ENCODE assay signal across 27 mouse cellular contexts in genomic region chr1:84002630-84003029, GRCm38 (mm10).
DNase-seq lines count a peak whose midpoint lies in the region; ATAC-seq and TF ChIP-seq lines count a peak whose summit lies in the region.
"Had no signal": no experiment of that assay in that cellular context is flagged by ENCODE, and none has a peak within 500 bp of the region (broad histone marks: within the 10 kb centered on the region; RNA-seq: fewer than 3 reads in every experiment).

No protein-coding gene starts in this region.

- 52% methylated on average over 4 of the region's 4 CpGs for WGBS in heart, embryonic 15.5 days
- 31% methylated on average over 4 of the region's 4 CpGs for WGBS in heart, adult 2 months
- WGBS in liver, embryonic 11.5 days = 72% methylated on average over 4 of the region's 4 CpGs

- TF ChIP-seq RAD21 in CH12.LX (IDR thresholded peaks at IDR 0.05; ENCODE audit: low read depth, low read length) = no peak

- no peak for TF ChIP-seq EP300 in heart, adult 2 months (IDR thresholded peaks at IDR 0.05; ENCODE audit: insufficient read depth, low read depth, low read length)
- TF ChIP-seq EP300 in CH12.LX (IDR thresholded peaks at IDR 0.05; ENCODE audit: low read length) = no peak

- H3K9me3 ChIP-seq in heart, embryonic 15.5 days (replicated peaks) = no peaks in the 10 kb centered on the region
- no peaks in the 10 kb centered on the region for H3K9me3 ChIP-seq in liver, embryonic 11.5 days (ENCODE audit: control insufficient read depth, low read length)
- no peaks in the 10 kb centered on the region for H3K9me3 ChIP-seq in CH12.LX (replicated peaks; ENCODE audit: low read length)
- H3K9me3 ChIP-seq: embryonic facial prominence, embryonic 12.5 days; embryonic facial prominence, embryonic 15.5 days; heart, embryonic 10.5 days; hindbrain, embryonic 10.5 days; hindbrain, embryonic 13.5 days; intestine, embryonic 15.5 days had no signal

- H3K9ac ChIP-seq in heart, embryonic 15.5 days = no peak overlapping the region
- H3K9ac ChIP-seq in heart, adult 2 months (ENCODE audit: low read depth, low read length) = no peak overlapping the region
- no peak overlapping the region for H3K9ac ChIP-seq in liver, embryonic 11.5 days (ENCODE audit: low read depth, low read length)
- H3K9ac ChIP-seq in CH12.LX (ENCODE audit: insufficient read depth, low read depth) = no peak overlapping the region
- H3K9ac ChIP-seq: embryonic facial prominence, embryonic 12.5 days; embryonic facial prominence, embryonic 15.5 days; forebrain, postnatal 0 days; hindbrain, embryonic 13.5 days; intestine, embryonic 15.5 days had no signal

- 0 out of 2 replicates have a peak, but pooled peaks have one; percentile 31 for ATAC-seq in heart, embryonic 15.5 days (replicated peaks; ENCODE audit: insufficient number of reproducible peaks, insufficient read depth, low FRiP score, low read depth)
- peak; percentile 36; the same call in 1 of the 2 replicates for ATAC-seq in liver, embryonic 11.5 days (replicated peaks; ENCODE audit: low FRiP score)
- ATAC-seq: forebrain, embryonic 14.5 days; forebrain, postnatal 0 days; hindbrain, embryonic 16.5 days; intestine, embryonic 15.5 days had no signal

- H3K36me3 ChIP-seq in heart, embryonic 15.5 days = no peaks in the 10 kb centered on the region
- no peaks in the 10 kb centered on the region for H3K36me3 ChIP-seq in heart, adult 2 months (ENCODE audit: control insufficient read depth, insufficient read depth, low read length)
- no peaks in the 10 kb centered on the region for H3K36me3 ChIP-seq in liver, embryonic 11.5 days (ENCODE audit: control insufficient read depth, insufficient read depth, low read length)
- H3K36me3 ChIP-seq in CH12.LX (replicated peaks in 1 of 2; ENCODE audit: control insufficient read depth in 1 of 2, insufficient read depth in 1 of 2, low read length in 1 of 2) = no peaks in the 10 kb centered on the region
- H3K36me3 ChIP-seq: embryonic facial prominence, embryonic 12.5 days; embryonic facial prominence, embryonic 15.5 days; G1E; heart, embryonic 10.5 days; hindbrain, embryonic 10.5 days; hindbrain, embryonic 13.5 days; intestine, embryonic 15.5 days had no signal

- H3K4me2 ChIP-seq in heart, embryonic 15.5 days = no peak overlapping the region
- no peak overlapping the region for H3K4me2 ChIP-seq in liver, embryonic 11.5 days
- H3K4me2 ChIP-seq in CH12.LX (ENCODE audit: insufficient read depth, low read depth, poor library complexity, severe bottlenecking) = no peak overlapping the region
- H3K4me2 ChIP-seq: embryonic facial prominence, embryonic 12.5 days; embryonic facial prominence, embryonic 15.5 days; hindbrain, embryonic 13.5 days; intestine, embryonic 15.5 days had no signal

- H3K27me3 ChIP-seq in heart, embryonic 15.5 days = no peaks in the 10 kb centered on the region
- no peaks in the 10 kb centered on the region for H3K27me3 ChIP-seq in heart, adult 2 months (ENCODE audit: control insufficient read depth, insufficient read depth, low read length)
- no peaks in the 10 kb centered on the region for H3K27me3 ChIP-seq in liver, embryonic 11.5 days (replicated peaks; ENCODE audit: control insufficient read depth, insufficient read depth, low read length)
- no peaks in the 10 kb centered on the region for H3K27me3 ChIP-seq in CH12.LX (replicated peaks)
- H3K27me3 ChIP-seq: embryonic facial prominence, embryonic 12.5 days; embryonic facial prominence, embryonic 15.5 days; hindbrain, embryonic 13.5 days; intestine, embryonic 15.5 days had no signal

- H3K79me2 ChIP-seq in heart, adult 2 months (replicated peaks; ENCODE audit: control insufficient read depth, insufficient read depth, low read length) = no peaks in the 10 kb centered on the region
- no peaks in the 10 kb centered on the region for H3K79me2 ChIP-seq in CH12.LX (replicated peaks; ENCODE audit: control insufficient read depth, extremely low read depth, insufficient read depth, poor library complexity, severe bottlenecking)

- intact Hi-C loops in heart, adult 2 months (cut with DNase I) = no loop called here
- intact Hi-C loops in gastrocnemius, postnatal 14 days (cut with DNase I; ENCODE audit: low total_unique reads) = no loop called here

- TF ChIP-seq CTCF in heart, adult 2 months (IDR thresholded peaks at IDR 0.05) = no peak
- TF ChIP-seq CTCF in CH12.LX (conservative IDR thresholded peaks at IDR 0.05 in 1 of 2, IDR thresholded peaks at IDR 0.05 in 1 of 2; ENCODE audit: low read depth in 2 of 2, low read length in 2 of 2) = no peak

- no peak overlapping the region for H3K4me3 ChIP-seq in heart, embryonic 15.5 days
- H3K4me3 ChIP-seq in heart, adult 2 months = no peak overlapping the region
- H3K4me3 ChIP-seq in liver, embryonic 11.5 days (ENCODE audit: low read depth, low read length) = no peak overlapping the region
- H3K4me3 ChIP-seq in CH12.LX (replicated peaks in 1 of 3; ENCODE audit: low read depth in 2 of 3, low read length in 2 of 3, poor library complexity in 1 of 3) = no peak overlapping the region
- H3K4me3 ChIP-seq: embryonic facial prominence, embryonic 12.5 days; embryonic facial prominence, embryonic 15.5 days; heart, embryonic 10.5 days; hindbrain, embryonic 10.5 days; hindbrain, embryonic 13.5 days; intestine, embryonic 15.5 days had no signal

- no peaks in the 10 kb centered on the region for H3K4me1 ChIP-seq in heart, embryonic 15.5 days (replicated peaks)
- H3K4me1 ChIP-seq in heart, adult 2 months (ENCODE audit: control insufficient read depth, insufficient read depth, low read length) = no peaks in the 10 kb centered on the region
- no peaks in the 10 kb centered on the region for H3K4me1 ChIP-seq in liver, embryonic 11.5 days (replicated peaks; ENCODE audit: control insufficient read depth, insufficient read depth, low read length)
- peaks cover 0 to 4% of the 10 kb centered on the region in 2 experiments; a peak in 1 of 4 replicates for H3K4me1 ChIP-seq in CH12.LX (ENCODE audit: control insufficient read depth in 1 of 2, insufficient read depth in 2 of 2)
- H3K4me1 ChIP-seq: embryonic facial prominence, embryonic 12.5 days; embryonic facial prominence, embryonic 15.5 days; heart, embryonic 10.5 days; hindbrain, embryonic 10.5 days; hindbrain, embryonic 13.5 days; intestine, embryonic 15.5 days had no signal

- no peak overlapping the region for H3K27ac ChIP-seq in heart, embryonic 15.5 days
- H3K27ac ChIP-seq in heart, adult 2 months = no peak overlapping the region
- no peak overlapping the region for H3K27ac ChIP-seq in liver, embryonic 11.5 days (ENCODE audit: low read depth, low read length)
- H3K27ac ChIP-seq in CH12.LX (ENCODE audit: insufficient read depth, low read depth) = no peak overlapping the region
- H3K27ac ChIP-seq: embryonic facial prominence, embryonic 12.5 days; embryonic facial prominence, embryonic 15.5 days; heart, embryonic 10.5 days; hindbrain, embryonic 10.5 days; hindbrain, embryonic 13.5 days; intestine, embryonic 15.5 days had no signal

- DNase-seq in heart, adult 2 months = no peak
- DNase-seq in liver, embryonic 11.5 days (ENCODE audit: low spot score) = no peak
- DNase-seq in liver = no peak
- peak; percentile 26 for DNase-seq in 416B (ENCODE audit: low read depth)
- peak; percentile 45 for DNase-seq in CH12.LX (ENCODE audit: extremely low read depth)
- DNase-seq in gastrocnemius, postnatal 14 days = no peak
- DNase-seq: adrenal gland, adult 8-10 months; adrenal gland, postnatal 25 days; cerebellum, adult 11-12 months; cerebellum, adult 8-10 months; cerebellum, postnatal 10 days; cerebellum, postnatal 36 days; forebrain, postnatal 0 days; gastrocnemius, postnatal 36 days; heart, postnatal 36 days; kidney, adult 11 months; kidney, adult 8-10 months had no signal

- in situ Hi-C loops in CH12.LX (cut with MboI; ENCODE audit: low pct_ligation_motif_present, low pct_unique_long_range_greater_than_20kb, low sequenced_read_pairs) = no loop called here

- dilution Hi-C loops in CH12.LX (cut with MboI; ENCODE audit: extremely low pct_ligation_motif_present, extremely low pct_unique_long_range_greater_than_20kb, low sequenced_read_pairs) = no loop called here

- no peak for TF ChIP-seq POLR2A in heart, adult 2 months (IDR thresholded peaks at IDR 0.05; ENCODE audit: insufficient read depth, low read depth, low read length)
- no peak for TF ChIP-seq POLR2A in CH12.LX (IDR thresholded peaks at IDR 0.05; ENCODE audit: low read depth, low read length)

TF ChIP-seq in CH12.LX, 34 proteins besides CTCF, POLR2A, EP300 and RAD21:
- TF ChIP-seq TBP (conservative IDR thresholded peaks at IDR 0.05; ENCODE audit: low read depth, low read length) (no peak), ELF1 (IDR thresholded peaks at IDR 0.05; ENCODE audit: low read depth, low read length) (no peak), MAZ (IDR thresholded peaks at IDR 0.05; ENCODE audit: low read depth, low read length) (no peak), HCFC1 (IDR thresholded peaks at IDR 0.05; ENCODE audit: low read depth, low read length) (no peak), MYC (IDR thresholded peaks at IDR 0.05; ENCODE audit: low read depth, low read length) (no peak), JUN (IDR thresholded peaks at IDR 0.05; ENCODE audit: insufficient read depth, low read depth, low read length) (no peak), NRF1 (IDR thresholded peaks at IDR 0.05; ENCODE audit: low read depth, low read length) (no peak), ZKSCAN1 (IDR thresholded peaks at IDR 0.05; ENCODE audit: borderline replicate concordance, low read depth, low read length) (no peak), CHD1 (IDR thresholded peaks at IDR 0.05; ENCODE audit: low read depth, low read length) (no peak)

Comparison
In these comparisons a context has a peak if more than half of its experiments do, and no peak if none do; other contexts are left out.
1. DNase-seq: peak in 416B (single experiment) and CH12.LX (single experiment); none in heart, adult 2 months (0 of 2), liver, embryonic 11.5 days (single experiment), liver (single experiment) and gastrocnemius, postnatal 14 days (single experiment).